Comparison of ENCODE assay signal across 8 mouse cellular contexts in the genomic region with DNA sequence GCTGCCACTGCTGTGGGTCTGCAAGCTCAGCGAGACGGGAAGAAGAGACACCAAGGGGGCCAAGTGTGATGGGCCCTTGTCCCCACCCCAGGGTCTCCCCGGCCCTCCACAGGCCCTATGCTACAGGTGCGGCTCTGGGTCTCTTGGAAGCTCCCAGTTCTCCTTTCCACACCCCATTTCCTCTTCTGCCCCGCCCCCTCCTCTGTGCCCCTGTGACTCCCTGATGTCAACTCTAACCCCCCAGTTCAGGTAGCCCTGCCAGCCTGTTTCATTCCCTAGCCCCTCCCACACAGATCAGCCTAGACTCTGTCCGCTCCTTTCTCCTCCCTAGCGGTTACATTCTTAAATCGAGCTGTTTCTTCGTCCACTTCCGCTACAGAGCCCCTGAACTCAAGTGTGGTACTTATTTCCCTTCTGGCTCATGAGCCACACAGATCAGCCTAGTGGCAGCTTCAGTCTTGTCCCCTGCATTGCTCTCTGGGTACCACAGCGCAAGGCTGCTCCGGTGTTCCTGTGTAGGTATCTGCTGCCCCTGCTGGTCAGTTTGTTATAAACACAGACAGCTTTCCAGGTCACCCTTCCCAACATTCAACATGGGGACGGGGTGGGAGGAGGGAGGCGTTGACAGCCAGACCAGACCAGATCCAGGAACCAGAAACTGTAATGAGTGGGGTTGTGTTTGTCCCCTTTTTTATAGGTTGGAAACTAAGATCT. TPM values are rescaled to one million over a fixed set of nuclear protein-coding genes. Genes with fewer than 3 reads are reported as not detected.
DNase-seq lines count a peak whose midpoint lies in the region; ATAC-seq lines count a peak whose summit lies in the region.

No protein-coding gene starts in this region.

- peak overlapping the region; percentile 36; the same call in 1 of the 2 replicates for H3K4me2 ChIP-seq in intestine, embryonic 14.5 days (ENCODE audit: low read length)

- 0 out of 2 replicates have a peak, but pooled peaks cover 3% of the 10 kb centered on the region for H3K27me3 ChIP-seq in intestine, embryonic 14.5 days (replicated peaks; ENCODE audit: control insufficient read depth, insufficient read depth, low read length)

- ATAC-seq in intestine, embryonic 14.5 days (replicated peaks; ENCODE audit: low FRiP score, low TSS enrichment, low read depth), result peak; percentile 83
- ATAC-seq in megakaryocyte progenitor cell, adult 5-6 weeks (replicated peaks; ENCODE audit: poor library complexity), result peak; percentile 95

- H3K36me3 ChIP-seq in intestine, embryonic 14.5 days (ENCODE audit: control insufficient read depth, insufficient read depth, low read length), result no peaks in the 10 kb centered on the region

- no peak overlapping the region for H3K27ac ChIP-seq in intestine, embryonic 14.5 days (ENCODE audit: low read depth)

- 12% methylated on average over 14 of the region's 14 CpGs for WGBS in intestine, embryonic 14.5 days

- H3K9me3 ChIP-seq in intestine, embryonic 14.5 days (ENCODE audit: control insufficient read depth, low read length), result no peaks in the 10 kb centered on the region

- no peak overlapping the region for H3K9ac ChIP-seq in intestine, embryonic 14.5 days (ENCODE audit: low read length)

- intact Hi-C loops in left cerebral cortex, postnatal 10 days (cut with DNase I), result loop anchor here (2.0 kb wide), 1 partner anchor 105 kb away; no protein-coding TSS in a partner anchor

- no peak overlapping the region for H3K4me3 ChIP-seq in intestine, embryonic 14.5 days (ENCODE audit: low read depth, low read length)

- DNase-seq in adipocyte (ENCODE audit: low spot score), result peak; percentile 79
- DNase-seq in embryo, embryonic 10 days (ENCODE audit: low spot score), result peak; percentile 95
- DNase-seq in gastrocnemius, postnatal 25 days, result peak; percentile 49
- peak; percentile 79 for DNase-seq in intestine, embryonic 14.5 days (ENCODE audit: low spot score)
- DNase-seq in left cerebral cortex, postnatal 10 days (ENCODE audit: extremely low spot score in 1 of 2, low spot score in 2 of 2), result peak; percentile 85 to 89
- DNase-seq in right cerebral cortex, postnatal 14 days, result peak; percentile 79
- DNase-seq in urinary bladder, postnatal 14 days (ENCODE audit: low spot score), result peak; percentile 80

- no peaks in the 10 kb centered on the region for H3K4me1 ChIP-seq in intestine, embryonic 14.5 days (replicated peaks; ENCODE audit: control insufficient read depth, insufficient read depth, low read length)

RNA-seq across cellular contexts. Expression of a gene that starts 26.3 kb away (rescaled TPM):
- 10 to 100 TPM; 47.6 to 54.2 TPM for total RNA-seq in gastrocnemius, postnatal 25 days (2021)
- 94.2 and 96.9 TPM in 2 replicates for polyA plus RNA-seq in intestine, embryonic 14.5 days (2014; fragmentation: Nextera tagmentation; extraction: Ambion mirVana)
- total RNA-seq in left cerebral cortex, postnatal 10 days (2021), result 10 to 100 TPM; 58.6 to 65.2 TPM
- total RNA-seq in megakaryocyte progenitor cell, adult 5-6 weeks (2015), result 6.2 and 7.3 TPM in 2 replicates
- total RNA-seq in megakaryocyte progenitor cell, adult 5-6 weeks (2017), result 2.9 and 3.2 TPM in 2 replicates

RNA-seq across cellular contexts. Expression of a gene that starts 39.6 kb away (rescaled TPM):
- 10 to 100 TPM; 13.1 to 14.4 TPM for total RNA-seq in gastrocnemius, postnatal 25 days (2021)
- polyA plus RNA-seq in intestine, embryonic 14.5 days (2014; fragmentation: Nextera tagmentation; extraction: Ambion mirVana), result 7.0 and 8.7 TPM in 2 replicates
- 1 to 10 TPM; 7.4 to 8.8 TPM for total RNA-seq in left cerebral cortex, postnatal 10 days (2021)
- not detected in 2 replicates for total RNA-seq in megakaryocyte progenitor cell, adult 5-6 weeks (2015)
- total RNA-seq in megakaryocyte progenitor cell, adult 5-6 weeks (2017), result not detected in 2 replicates

Comparison
In these comparisons a context has a peak if more than half of its experiments do, and no peak if none do; other contexts are left out.
1. RNA of a gene that starts 26.3 kb away (total RNA-seq): 58.6 to 65.2 TPM in left cerebral cortex, postnatal 10 days and 47.6 to 54.2 TPM in gastrocnemius, postnatal 25 days; 2.9 to 7.3 TPM in megakaryocyte progenitor cell, adult 5-6 weeks; every median in the first group is over 4 times any median in the second.
2. RNA of a gene that starts 39.6 kb away (total RNA-seq): 13.1 to 14.4 TPM in gastrocnemius, postnatal 25 days and 7.4 to 8.8 TPM in left cerebral cortex, postnatal 10 days; not detected in megakaryocyte progenitor cell, adult 5-6 weeks; every median in the first group is over 4 times any median in the second.
3. Peak in every context shown above with its lines, with median percentiles within 50 percentile points of each other: DNase-seq.